Mouse (Mus musculus) CH12.LX (cell line): ENCODE results near the gene Ggcx. TPM values are rescaled to one million over a fixed set of nuclear protein-coding genes. Genes with fewer than 3 reads are reported as not detected.
A peak's percentile ranks its signal among the peaks of the same experiment; 100 is the strongest.

Source experiments
- DNase-seq: peaks from one replicate; pipeline ENCODE4 v3.0.0-alpha.2; 2013; ENCODE audit errors: extremely low read depth
- H3K27ac ChIP-seq: 2 replicates; pipeline ENCODE4 v1.5.1; 2012; ENCODE audit warnings: low read depth, mild to moderate bottlenecking, control low read depth, moderate library complexity; ENCODE audit not compliant: insufficient read depth
- H3K27me3 ChIP-seq: replicated peaks from 2 replicates; pipeline ENCODE3; 2012; ENCODE audit warnings: inconsistent platforms
- H3K36me3 ChIP-seq, 2 experiments: replicated peaks in 1 of 2; 2 replicates each; pipeline versions ENCODE3 to v1.6.1; 2012; ENCODE audit warnings: inconsistent platforms in 1 of 2, low read length in 1 of 2, mild to moderate bottlenecking in 1 of 2, mixed read lengths in 1 of 2, moderate library complexity in 1 of 2; ENCODE audit not compliant: control insufficient read depth in 1 of 2, insufficient read depth in 1 of 2
- H3K4me1 ChIP-seq, 2 experiments: 2 replicates each; pipeline ENCODE4 v1.6.1; 2012; ENCODE audit warnings: inconsistent platforms in 1 of 2, moderate library complexity in 1 of 2; ENCODE audit not compliant: insufficient read depth in 2 of 2, control insufficient read depth in 1 of 2
- H3K4me2 ChIP-seq: 2 replicates; pipeline ENCODE4 v1.6.1; 2012; ENCODE audit warnings: low read depth, mild to moderate bottlenecking, control low read depth; ENCODE audit not compliant: poor library complexity, insufficient read depth, severe bottlenecking
- H3K4me3 ChIP-seq, 3 experiments: fragments of 150-350 bp in 1 of 3; sonication (generic) in 1 of 3; replicated peaks in 1 of 3; 2 replicates each; pipeline versions ENCODE3 to v1.5.1; 2011 to 2012; ENCODE audit warnings: low read depth in 2 of 3, low read length in 2 of 3, mild to moderate bottlenecking in 2 of 3, moderate library complexity in 2 of 3, control low read depth in 1 of 3, improper control_type of control experiment in 1 of 3, inconsistent platforms in 1 of 3, mixed read lengths in 1 of 3; ENCODE audit not compliant: poor library complexity in 1 of 3
- H3K79me2 ChIP-seq: replicated peaks from 2 replicates; pipeline ENCODE4 v1.6.1; 2012; ENCODE audit warnings: mild to moderate bottlenecking, moderate library complexity; ENCODE audit not compliant: control insufficient read depth, poor library complexity, insufficient read depth, severe bottlenecking; ENCODE audit errors: extremely low read depth
- H3K9ac ChIP-seq: 2 replicates; pipeline ENCODE4 v1.6.1; 2012; ENCODE audit warnings: low read depth, mild to moderate bottlenecking, control low read depth, moderate library complexity; ENCODE audit not compliant: insufficient read depth
- H3K9me3 ChIP-seq: replicated peaks from 2 replicates; pipeline ENCODE3; 2012; ENCODE audit warnings: low read length, inconsistent platforms, mixed read lengths
- CHD1 ChIP-seq: IDR thresholded peaks from 2 replicates; pipeline ENCODE4 v1.6.1; 2012; ENCODE audit warnings: low read depth, low read length, improper control_type of control experiment, inconsistent platforms
- CTCF ChIP-seq, 2 experiments: IDR thresholded peaks in 1 of 2; conservative IDR thresholded peaks in 1 of 2; 2 replicates each; pipeline ENCODE4 v1.5.1; 2011 to 2012; ENCODE audit warnings: low read depth in 2 of 2, low read length in 2 of 2, improper control_type of control experiment in 1 of 2, inconsistent platforms in 1 of 2, mild to moderate bottlenecking in 1 of 2, moderate library complexity in 1 of 2
- E2F4 ChIP-seq: IDR thresholded peaks from 2 replicates; pipeline ENCODE4 v1.6.1; 2011; ENCODE audit warnings: low read depth, low read length, improper control_type of control experiment; ENCODE audit not compliant: insufficient replicate concordance
- HCFC1 ChIP-seq: IDR thresholded peaks from 2 replicates; pipeline ENCODE4 v1.6.1; 2012; ENCODE audit warnings: low read depth, mild to moderate bottlenecking, inconsistent platforms, low read length, improper control_type of control experiment
- IRF4 ChIP-seq: IDR thresholded peaks from 2 replicates; pipeline ENCODE4 v1.6.1; 2014; ENCODE audit warnings: low read depth, mild to moderate bottlenecking, inconsistent platforms, low read length, improper control_type of control experiment
- JUND ChIP-seq: conservative IDR thresholded peaks from 2 replicates; pipeline ENCODE4 v1.6.1; 2011; ENCODE audit warnings: low read depth, low read length, improper control_type of control experiment
- KAT2A ChIP-seq: IDR thresholded peaks from 2 replicates; pipeline ENCODE4 v1.6.1; 2012; ENCODE audit warnings: low read length, improper control_type of control experiment, inconsistent platforms; ENCODE audit not compliant: insufficient replicate concordance
- MAX ChIP-seq: IDR thresholded peaks from 2 replicates; pipeline ENCODE4 v1.6.1; 2011; ENCODE audit warnings: low read length, improper control_type of control experiment
- NRF1 ChIP-seq: IDR thresholded peaks from 2 replicates; pipeline ENCODE4 v1.6.1; 2014; ENCODE audit warnings: low read depth, mild to moderate bottlenecking, inconsistent platforms, low read length, improper control_type of control experiment, moderate library complexity
- RAD21 ChIP-seq: IDR thresholded peaks from 2 replicates; pipeline ENCODE4 v1.6.1; 2011; ENCODE audit warnings: low read depth, mild to moderate bottlenecking, low read length, improper control_type of control experiment, moderate library complexity
- RCOR1 ChIP-seq: conservative IDR thresholded peaks from 2 replicates; pipeline ENCODE4 v1.6.1; 2012; ENCODE audit warnings: low read depth, mild to moderate bottlenecking, inconsistent platforms, low read length, improper control_type of control experiment
- SIN3A ChIP-seq: IDR thresholded peaks from 2 replicates; pipeline ENCODE4 v1.6.1; 2012; ENCODE audit warnings: low read length, improper control_type of control experiment, inconsistent platforms
- SMC3 ChIP-seq: IDR thresholded peaks from 2 replicates; pipeline ENCODE4 v1.6.1; 2011; ENCODE audit warnings: low read depth, low read length, improper control_type of control experiment
- TCF12 ChIP-seq: IDR thresholded peaks from 2 replicates; pipeline ENCODE4 v1.6.1; 2014; ENCODE audit warnings: low read depth, mild to moderate bottlenecking, inconsistent platforms, low read length, improper control_type of control experiment
- USF1 ChIP-seq: IDR thresholded peaks from 2 replicates; pipeline ENCODE4 v1.6.1; 2014; ENCODE audit warnings: low read depth, mild to moderate bottlenecking, inconsistent platforms, low read length, improper control_type of control experiment
- ZKSCAN1 ChIP-seq: IDR thresholded peaks from 2 replicates; pipeline ENCODE4 v1.6.1; 2012; ENCODE audit warnings: low read depth, inconsistent platforms, low read length, improper control_type of control experiment, borderline replicate concordance
- ZMIZ1 ChIP-seq: IDR thresholded peaks from 2 replicates; pipeline ENCODE4 v1.6.1; 2012; ENCODE audit warnings: low read depth, mild to moderate bottlenecking, inconsistent platforms, low read length, improper control_type of control experiment
- ZNF384 ChIP-seq: IDR thresholded peaks from 2 replicates; pipeline ENCODE4 v1.6.1; 2012; ENCODE audit warnings: low read depth, low read length, improper control_type of control experiment, inconsistent platforms
- dilution Hi-C: fragments of 300-500 bp; cut with MboI; formaldehyde crosslinking; loops from 2 replicates; pipeline ENCODE4 v1.14.3; 2020; ENCODE audit warnings: low sequenced_read_pairs; ENCODE audit not compliant: extremely low pct_unique_long_range_greater_than_20kb, extremely low pct_ligation_motif_present
- in situ Hi-C: fragments of 300-500 bp; cut with MboI; formaldehyde crosslinking; loops from 3 replicates; pipeline ENCODE4 v1.14.3; 2019; ENCODE audit warnings: low sequenced_read_pairs, low pct_ligation_motif_present, low pct_unique_long_range_greater_than_20kb, mixed read lengths
- polyA plus RNA-seq: library from polyadenylated mRNA; unstranded; fragments of >175 nt; gene quantifications from 2 replicates; pipeline ENCODE4 v1.2.1, GENCODE M21; 2012; ENCODE audit warnings: low read depth; ENCODE audit not compliant: insufficient read length
- total RNA-seq, 2 experiments: library from RNA; depleted of rRNA; stranded (reverse); fragments of 300-350 nt in 1 of 2; fragments of >200 nt in 1 of 2; gene quantifications; 2 replicates each; pipeline ENCODE4 v1.2.3; 2012 to 2014

Gene Ggcx
- total and polyA plus RNA-seq, 3 experiments, result 5.2 to 7.8 (median 6.7) TPM

DNA sequence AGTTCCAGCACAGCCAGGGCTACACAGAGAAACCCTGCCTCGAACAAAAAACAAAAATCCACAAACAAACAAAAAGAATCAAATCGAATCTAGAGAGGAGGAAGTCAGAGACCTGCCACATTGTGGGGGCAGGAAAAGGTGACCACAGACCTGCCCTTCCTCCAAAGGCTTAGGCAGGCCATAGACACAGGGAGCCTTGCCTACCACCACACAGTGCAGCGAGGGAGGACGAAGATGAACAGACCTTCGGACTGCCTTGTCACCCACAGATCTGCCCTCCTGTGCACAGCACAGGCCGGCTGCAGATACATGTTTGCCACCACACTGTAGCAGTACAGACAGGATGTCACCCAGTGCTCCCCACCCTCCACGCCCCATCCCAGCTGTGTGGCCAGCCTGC lies 3.6 kb upstream of the Ggcx start:
- Histone ChIP-seq H3K4me1 (peaks cover 4 to 22% of the 10 kb centered on the region in 2 experiments; a peak in 3 of 4 replicates), H3K4me3 (no peak overlapping the region)
- dilution Hi-C loops, result no loop called here

DNA sequence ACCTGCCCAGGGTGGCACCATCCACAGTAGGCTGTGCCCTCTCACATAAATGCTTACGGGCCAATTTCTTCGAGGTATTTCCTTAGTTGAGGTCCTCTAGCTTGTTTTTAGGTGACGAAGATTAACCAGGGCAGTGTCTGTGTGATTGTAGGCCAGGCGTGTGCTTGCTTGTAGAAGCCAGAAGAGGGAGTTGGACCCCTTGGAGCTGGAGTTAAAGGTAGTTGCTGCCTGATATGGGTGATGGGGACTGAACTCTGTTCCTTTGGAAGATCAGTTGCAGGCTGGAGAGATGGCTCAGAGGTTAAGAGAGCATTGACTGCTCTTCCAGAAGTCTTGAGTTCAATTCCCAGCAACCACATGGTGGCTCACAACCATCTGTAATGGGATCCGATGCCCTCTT lies 1.1 kb downstream of the Ggcx start:
- TF ChIP-seq TCF12 (no peak), RAD21 (no peak; the same call in 1 of the 2 replicates), CTCF (conservative IDR thresholded peaks at IDR 0.05 in 1 of 2, IDR thresholded peaks at IDR 0.05 in 1 of 2; ENCODE audit: low read depth in 2 of 2, low read length in 2 of 2) (peak in 1 of 2 experiments; percentile 38; a peak in 2 of 4 replicates), RCOR1 (no peak)
- TF ChIP-seq, all 38 proteins: peak for 1
- peaks cover 4 to 24% of the 10 kb centered on the region in 2 experiments; a peak in 3 of 4 replicates for H3K4me1 ChIP-seq
- H3K79me2 ChIP-seq, result no peaks in the 10 kb centered on the region; the same call in 1 of the 2 replicates
- peaks cover 12 to 38% of the 10 kb centered on the region in 2 experiments for H3K36me3 ChIP-seq
- peak overlapping the region; percentile 13 to 99 (median 88) for H3K4me3 ChIP-seq
- H3K27ac ChIP-seq, result no peak overlapping the region
- peak; percentile 36 for DNase-seq
- peak overlapping the region; percentile 74; the same call in 1 of the 2 replicates for H3K9ac ChIP-seq
- dilution Hi-C loops, result no loop called here
- in situ Hi-C loops, result loop anchor here (25.0 kb wide), 1 partner anchor 422 kb away; no protein-coding TSS in a partner anchor
- no peaks in the 10 kb centered on the region for H3K9me3 ChIP-seq
- H3K27me3 ChIP-seq, result no peaks in the 10 kb centered on the region
- H3K4me2 ChIP-seq, result peak overlapping the region; percentile 82

More for the DNA sequence above, 3.6 kb upstream of the Ggcx start:
- no peaks in the 10 kb centered on the region for H3K9me3 ChIP-seq
- H3K27ac ChIP-seq, result no peak overlapping the region
- DNase-seq, result no peak
- H3K9ac ChIP-seq, result no peak overlapping the region
- H3K27me3 ChIP-seq, result no peaks in the 10 kb centered on the region
- H3K79me2 ChIP-seq, result no peaks in the 10 kb centered on the region; the same call in 1 of the 2 replicates
- H3K36me3 ChIP-seq, result no peaks in the 10 kb centered on the region
- TF ChIP-seq NRF1 (no peak), USF1 (no peak), JUND (no peak), SIN3A (no peak), ZNF384 (no peak), KAT2A (no peak), CHD1 (no peak), HCFC1 (no peak), RCOR1 (no peak), ZMIZ1 (no peak), IRF4 (no peak), E2F4 (no peak), MAX (no peak), ZKSCAN1 (no peak), SMC3 (no peak)
- H3K4me2 ChIP-seq, result no peak overlapping the region
- in situ Hi-C loops, result loop anchor here (25.0 kb wide), 1 partner anchor 427 kb away; no protein-coding TSS in a partner anchor
